Comparison of ENCODE assay signal across 9 mouse cellular contexts in genomic region chr4:34922177-34922870, GRCm38 (mm10). TPM values are rescaled to one million over a fixed set of nuclear protein-coding genes. Genes with fewer than 3 reads are reported as not detected.
DNase-seq lines count a peak whose midpoint lies in the region; ATAC-seq and TF ChIP-seq lines count a peak whose summit lies in the region.
"Had no signal": no experiment of that assay in that cellular context is flagged by ENCODE, and none has a peak within 500 bp of the region (broad histone marks: within the 10 kb centered on the region; RNA-seq: fewer than 3 reads in every experiment).

No protein-coding gene starts in this region.

- TF ChIP-seq CTCF in spleen, adult 2 months (IDR thresholded peaks at IDR 0.05; ENCODE audit: extremely low read depth, insufficient read depth, insufficient read length, insufficient replicate concordance): peak; percentile 74; the same call in 1 of the 2 replicates

- no peak overlapping the region for H3K9ac ChIP-seq in embryonic facial prominence, embryonic 11.5 days (replicated peaks; ENCODE audit: low read length)
- H3K9ac ChIP-seq: heart, embryonic 13.5 days had no signal

- ATAC-seq in embryonic facial prominence, embryonic 11.5 days (replicated peaks; ENCODE audit: insufficient number of reproducible peaks, low FRiP score, low TSS enrichment, low read depth): no peak

- H3K4me2 ChIP-seq in embryonic facial prominence, embryonic 11.5 days (ENCODE audit: low read depth, low read length): no peak overlapping the region
- H3K4me2 ChIP-seq: heart, embryonic 13.5 days had no signal

- H3K4me1 ChIP-seq in spleen, adult 2 months (ENCODE audit: control insufficient read depth, insufficient read depth, insufficient read length): no peaks in the 10 kb centered on the region
- no peaks in the 10 kb centered on the region for H3K4me1 ChIP-seq in embryonic facial prominence, embryonic 11.5 days (ENCODE audit: control insufficient read depth, insufficient read depth, low read length)
- H3K4me1 ChIP-seq: heart, embryonic 13.5 days had no signal

- no peaks in the 10 kb centered on the region for H3K9me3 ChIP-seq in embryonic facial prominence, embryonic 11.5 days (replicated peaks; ENCODE audit: control insufficient read depth, low read length)
- H3K9me3 ChIP-seq: heart, embryonic 13.5 days had no signal

- WGBS in spleen, adult 2 months: 69% methylated on average over 6 of the region's 6 CpGs
- 69% methylated on average over 6 of the region's 6 CpGs for whole genome bisulfite sequencing in embryonic facial prominence, embryonic 11.5 days

- H3K27me3 ChIP-seq in spleen, adult 2 months (ENCODE audit: control insufficient read depth, insufficient read depth, low read length): no peaks in the 10 kb centered on the region
- no peaks in the 10 kb centered on the region for H3K27me3 ChIP-seq in embryonic facial prominence, embryonic 11.5 days (ENCODE audit: control insufficient read depth, insufficient read depth, low read length)
- H3K27me3 ChIP-seq: heart, embryonic 13.5 days had no signal

- DNase-seq in spleen, adult 2 months (ENCODE audit: low read depth in 1 of 2, low spot score in 2 of 2): peak; percentile 21 to 41
- no peak for DNase-seq in spleen, adult 12 weeks (ENCODE audit: low spot score)
- DNase-seq in adrenal gland, postnatal 25 days: peak; percentile 15
- peak; percentile 74 for DNase-seq in embryonic facial prominence, embryonic 11.5 days (ENCODE audit: low spot score)
- peak; percentile 54 for DNase-seq in hindlimb bud, embryonic 11.5 days (ENCODE audit: extremely low spot score, low read depth, low spot score)
- DNase-seq in left cerebral cortex, postnatal 25 days (ENCODE audit: low spot score in 2 of 2): peak; percentile 64 to 77
- DNase-seq in retina, adult 2 months (ENCODE audit: low read depth, low spot score): peak; percentile 37
- no peak for DNase-seq in gastrocnemius, postnatal 25 days

- TF ChIP-seq POLR2A in spleen, adult 2 months (IDR thresholded peaks at IDR 0.05; ENCODE audit: low read depth, low read length): no peak

- H3K36me3 ChIP-seq in spleen, adult 2 months (ENCODE audit: control insufficient read depth, insufficient read depth, low read length): no peaks in the 10 kb centered on the region
- H3K36me3 ChIP-seq in embryonic facial prominence, embryonic 11.5 days (replicated peaks; ENCODE audit: control insufficient read depth, insufficient read depth, low read depth, low read length): no peaks in the 10 kb centered on the region
- H3K36me3 ChIP-seq: heart, embryonic 13.5 days had no signal

- intact Hi-C loops in left cerebral cortex, postnatal 25 days (cut with DNase I): loop anchor here (5.0 kb wide), 2 partner anchors 135 to 235 kb away; partner anchors contain the start of gene Slc35a1

- no peak overlapping the region for H3K27ac ChIP-seq in spleen, adult 2 months (ENCODE audit: insufficient read depth, low read length)
- H3K27ac ChIP-seq in embryonic facial prominence, embryonic 11.5 days (replicated peaks; ENCODE audit: low read depth, low read length): no peak overlapping the region
- H3K27ac ChIP-seq: heart, embryonic 13.5 days had no signal

- no peak overlapping the region for H3K4me3 ChIP-seq in spleen, adult 2 months (ENCODE audit: extremely low read depth, insufficient read depth, insufficient read length)
- no peak overlapping the region for H3K4me3 ChIP-seq in embryonic facial prominence, embryonic 11.5 days (ENCODE audit: low read depth, low read length)
- H3K4me3 ChIP-seq: heart, embryonic 13.5 days had no signal

RNA-seq across cellular contexts. Expression of gene Cga, which starts 28.7 kb away (rescaled TPM):
- not detected in 2 replicates for polyA plus RNA-seq in spleen, adult 2 months (2012; rRNA removed)
- not detected in 2 replicates for total RNA-seq in adrenal gland, postnatal 25 days (2021)
- polyA plus RNA-seq in embryonic facial prominence, embryonic 11.5 days (2014; fragmentation: Nextera tagmentation; extraction: Ambion mirVana): 2.1 and 3.2 TPM in 2 replicates
- total RNA-seq in left cerebral cortex, postnatal 25 days (2021): not detected
- total RNA-seq in gastrocnemius, postnatal 25 days (2021): not detected
- polyA plus RNA-seq: heart, embryonic 13.5 days had no signal

RNA-seq across cellular contexts. Expression of gene Zfp292, which starts 39.6 kb away (rescaled TPM):
- 2.0 and 2.1 TPM in 2 replicates for polyA plus RNA-seq in spleen, adult 2 months (2012; rRNA removed)
- 22.6 TPM in 2 replicates for total RNA-seq in adrenal gland, postnatal 25 days (2021)
- 34.6 and 36.4 TPM in 2 replicates for polyA plus RNA-seq in embryonic facial prominence, embryonic 11.5 days (2014; fragmentation: Nextera tagmentation; extraction: Ambion mirVana)
- 10 to 100 TPM; 26.5 to 26.7 TPM for total RNA-seq in left cerebral cortex, postnatal 25 days (2021)
- 1 to 10 TPM; 6.2 to 7.4 TPM for total RNA-seq in gastrocnemius, postnatal 25 days (2021)

Comparison
In these comparisons a context has a peak if more than half of its experiments do, and no peak if none do; other contexts are left out.
1. DNase-seq: peak in spleen, adult 2 months (2 of 2), adrenal gland, postnatal 25 days (single experiment), embryonic facial prominence, embryonic 11.5 days (single experiment), hindlimb bud, embryonic 11.5 days (single experiment), left cerebral cortex, postnatal 25 days (2 of 2) and retina, adult 2 months (single experiment); none in spleen, adult 12 weeks (single experiment) and gastrocnemius, postnatal 25 days (single experiment).